Mouse (Mus musculus) MEL (cell line): ENCODE data around the gene Cox6a2. TPM values are rescaled to one million over a fixed set of nuclear protein-coding genes. Genes with fewer than 3 reads are reported as not detected.

Source experiments
- DNase-seq: peaks from one replicate; pipeline ENCODE4 v3.0.0; 2011; ENCODE audit warnings: low read depth, low spot score
- H3K27ac ChIP-seq: 2 replicates; pipeline ENCODE4 v1.5.1; 2012; ENCODE audit warnings: low read depth, mild to moderate bottlenecking, control low read depth, low read length, moderate library complexity; ENCODE audit not compliant: control insufficient read depth
- H3K27me3 ChIP-seq, 2 experiments: fragments of 150-350 bp in 1 of 2; sonication (generic) in 1 of 2; 2 replicates each; pipeline ENCODE4 v1.6.1; 2012; ENCODE audit warnings: low read length in 2 of 2, mild to moderate bottlenecking in 2 of 2, improper control_type of control experiment in 1 of 2, moderate library complexity in 1 of 2; ENCODE audit not compliant: insufficient read depth in 2 of 2, control insufficient read depth in 1 of 2
- H3K36me3 ChIP-seq, 2 experiments: 2 replicates each; pipeline ENCODE4 v1.6.1; 2012 to 2014; ENCODE audit warnings: low read length in 2 of 2, improper control_type of control experiment in 1 of 2, inconsistent platforms in 1 of 2, mild to moderate bottlenecking in 1 of 2; ENCODE audit not compliant: insufficient read depth in 2 of 2, control insufficient read depth in 1 of 2
- H3K4me1 ChIP-seq, 2 experiments: fragments of 150-350 bp in 1 of 2; sonication (generic) in 1 of 2; 2 replicates each; pipeline ENCODE4 v1.6.1; 2012; ENCODE audit warnings: low read length in 2 of 2, improper control_type of control experiment in 1 of 2, mild to moderate bottlenecking in 1 of 2; ENCODE audit not compliant: insufficient read depth in 2 of 2, control insufficient read depth in 1 of 2
- H3K4me3 ChIP-seq, 2 experiments: fragments of 150-350 bp in 1 of 2; sonication (generic) in 1 of 2; 2 replicates each; pipeline ENCODE4 v1.5.1; 2012; ENCODE audit warnings: low read depth in 2 of 2, low read length in 2 of 2, mild to moderate bottlenecking in 2 of 2, moderate library complexity in 2 of 2, control low read depth in 1 of 2, improper control_type of control experiment in 1 of 2; ENCODE audit not compliant: control insufficient read depth in 1 of 2, insufficient read depth in 1 of 2
- H3K79me2 ChIP-seq: 2 replicates; pipeline ENCODE4 v1.6.1; 2012; ENCODE audit warnings: mild to moderate bottlenecking, low read length, moderate library complexity; ENCODE audit not compliant: control insufficient read depth, poor library complexity, insufficient read depth
- H3K9ac ChIP-seq: 2 replicates; pipeline ENCODE4 v1.6.1; 2012; ENCODE audit warnings: low read depth, mild to moderate bottlenecking, control low read depth, low read length, moderate library complexity; ENCODE audit not compliant: control insufficient read depth, poor library complexity, severe bottlenecking
- H3K9me3 ChIP-seq: fragments of 150-350 bp; sonication (generic); replicated peaks from 2 replicates; pipeline ENCODE4 v1.6.1; 2012; ENCODE audit warnings: mild to moderate bottlenecking, low read length, improper control_type of control experiment, moderate library complexity; ENCODE audit not compliant: insufficient read depth
- CHD1 ChIP-seq: IDR thresholded peaks from 2 replicates; pipeline ENCODE4 v1.6.1; 2012; ENCODE audit warnings: low read depth, mild to moderate bottlenecking, inconsistent platforms, low read length, improper control_type of control experiment
- CTCF ChIP-seq, 3 experiments: IDR thresholded peaks in 2 of 3; conservative IDR thresholded peaks in 1 of 3; 2 replicates each; pipeline ENCODE4 v1.5.1; 2011 to 2012; ENCODE audit warnings: low read length in 3 of 3, low read depth in 2 of 3, mild to moderate bottlenecking in 2 of 3, improper control_type of control experiment in 1 of 3, inconsistent platforms in 1 of 3, mixed read lengths in 1 of 3, moderate library complexity in 1 of 3; ENCODE audit not compliant: control insufficient read depth in 1 of 3, insufficient read depth in 1 of 3, poor library complexity in 1 of 3, severe bottlenecking in 1 of 3
- E2F4 ChIP-seq: IDR thresholded peaks from 2 replicates; pipeline ENCODE4 v1.6.1; 2011; ENCODE audit warnings: low read depth, low read length, improper control_type of control experiment, borderline replicate concordance
- EP300 ChIP-seq, 2 experiments: IDR thresholded peaks; 2 replicates each; pipeline ENCODE4 v1.6.1; 2011; ENCODE audit warnings: improper control_type of control experiment in 2 of 2, low read length in 2 of 2, low read depth in 1 of 2, mild to moderate bottlenecking in 1 of 2
- ETS1 ChIP-seq: IDR thresholded peaks from 2 replicates; pipeline ENCODE4 v1.6.1; 2012; ENCODE audit warnings: low read depth, mild to moderate bottlenecking, inconsistent platforms, low read length, improper control_type of control experiment, moderate library complexity
- GATA1 ChIP-seq: IDR thresholded peaks from 2 replicates; pipeline ENCODE4 v1.6.1; 2011; ENCODE audit warnings: low read depth, low read length, improper control_type of control experiment
- HCFC1 ChIP-seq: IDR thresholded peaks from 2 replicates; pipeline ENCODE4 v1.6.1; 2012; ENCODE audit warnings: low read depth, mild to moderate bottlenecking, inconsistent platforms, low read length, improper control_type of control experiment, moderate library complexity
- KAT2A ChIP-seq: conservative IDR thresholded peaks from 2 replicates; pipeline ENCODE4 v1.6.1; 2012; ENCODE audit warnings: low read depth, low read length, improper control_type of control experiment, inconsistent platforms
- MAFK ChIP-seq: IDR thresholded peaks from 2 replicates; pipeline ENCODE4 v1.6.1; 2011; ENCODE audit warnings: low read depth, mild to moderate bottlenecking, low read length, improper control_type of control experiment, borderline replicate concordance
- MAZ ChIP-seq: IDR thresholded peaks from 2 replicates; pipeline ENCODE4 v1.6.1; 2012; ENCODE audit warnings: low read depth, mild to moderate bottlenecking, inconsistent platforms, low read length, improper control_type of control experiment
- MXI1 ChIP-seq: IDR thresholded peaks from 2 replicates; pipeline ENCODE4 v1.6.1; 2011; ENCODE audit warnings: mild to moderate bottlenecking, low read depth, low read length, improper control_type of control experiment
- MYB ChIP-seq: IDR thresholded peaks from 2 replicates; pipeline ENCODE4 v1.6.1; 2011; ENCODE audit warnings: mild to moderate bottlenecking, low read depth, low read length, improper control_type of control experiment
- NELFE ChIP-seq: IDR thresholded peaks from 2 replicates; pipeline ENCODE4 v1.6.1; 2011; ENCODE audit warnings: low read depth, low read length, improper control_type of control experiment
- NRF1 ChIP-seq: IDR thresholded peaks from 2 replicates; pipeline ENCODE4 v1.6.1; 2014; ENCODE audit warnings: low read depth, mild to moderate bottlenecking, inconsistent platforms, low read length, improper control_type of control experiment, moderate library complexity; ENCODE audit not compliant: poor library complexity, insufficient read depth, severe bottlenecking
- POLR2AphosphoS5 ChIP-seq: IDR thresholded peaks from 2 replicates; pipeline ENCODE4 v1.6.1; 2012; ENCODE audit warnings: low read depth, borderline replicate concordance, mild to moderate bottlenecking, inconsistent platforms, low read length, moderate library complexity, mixed read lengths
- RAD21 ChIP-seq: IDR thresholded peaks from 2 replicates; pipeline ENCODE4 v1.6.1; 2011; ENCODE audit warnings: mild to moderate bottlenecking, low read depth, low read length, improper control_type of control experiment
- SIN3A ChIP-seq: IDR thresholded peaks from 2 replicates; pipeline ENCODE4 v1.6.1; 2012; ENCODE audit warnings: low read length, improper control_type of control experiment, inconsistent platforms
- TCF12 ChIP-seq: IDR thresholded peaks from 2 replicates; pipeline ENCODE4 v1.6.1; 2014; ENCODE audit warnings: low read depth, mild to moderate bottlenecking, inconsistent platforms, low read length, improper control_type of control experiment, moderate library complexity
- UBTF ChIP-seq: IDR thresholded peaks from 2 replicates; pipeline ENCODE4 v1.6.1; 2012; ENCODE audit warnings: low read depth, mild to moderate bottlenecking, inconsistent platforms, low read length, improper control_type of control experiment, moderate library complexity, borderline replicate concordance; ENCODE audit not compliant: insufficient read depth
- ZC3H11A ChIP-seq: IDR thresholded peaks from 2 replicates; pipeline ENCODE4 v1.6.1; 2012; ENCODE audit warnings: low read depth, mild to moderate bottlenecking, inconsistent platforms, low read length, improper control_type of control experiment
- ZNF384 ChIP-seq: IDR thresholded peaks from 2 replicates; pipeline ENCODE4 v1.6.1; 2012; ENCODE audit warnings: low read depth, mild to moderate bottlenecking, inconsistent platforms, low read length, improper control_type of control experiment
- polyA plus RNA-seq, 2 experiments: library from polyadenylated mRNA; stranded (reverse) in 1 of 2; unstranded in 1 of 2; fragments of >175 nt in 1 of 2; fragments of >200 nt in 1 of 2; gene quantifications; 2 replicates each; pipeline versions ENCODE4 v1.2.1 to v1.2.4; 2012; ENCODE audit warnings: low replicate concordance in 2 of 2, low read depth in 1 of 2; ENCODE audit not compliant: insufficient read length in 2 of 2, insufficient read depth in 1 of 2, missing spikeins in 1 of 2
- total RNA-seq: library from RNA; depleted of rRNA; stranded (reverse); fragments of 300-350 nt; gene quantifications from 2 replicates; pipeline ENCODE4 v1.2.3, GENCODE M21; 2012

Cox6a2 gene
- total and polyA plus RNA-seq, 3 experiments, result 2.9 to 18.2 TPM; not detected in 1

GRCm38 (mm10) chr7:128251946-128252345, 45.8 kb upstream of the Cox6a2 start:
- Histone ChIP-seq H3K27ac (no peak overlapping the region), H3K27me3 (no peaks in the 10 kb centered on the region), H3K9me3 (no peaks in the 10 kb centered on the region), H3K36me3 (no peaks in the 10 kb centered on the region), H3K79me2 (no peaks in the 10 kb centered on the region), H3K4me1 (peaks cover 6% of the 10 kb centered on the region in 2 experiments), H3K9ac (no peak overlapping the region), H3K4me3 (no peak overlapping the region)
- no peak for DNase-seq
- no peak for TF ChIP-seq EP300 (IDR thresholded peaks at IDR 0.05; ENCODE audit: low read depth in 1 of 2, low read length in 2 of 2)
- TF ChIP-seq NELFE, result no peak
- TF ChIP-seq HCFC1, result no peak
- TF ChIP-seq ZNF384, result no peak
- TF ChIP-seq ZC3H11A, result no peak
- no peak for TF ChIP-seq CTCF (IDR thresholded peaks at IDR 0.05 in 2 of 3, conservative IDR thresholded peaks at IDR 0.05 in 1 of 3; ENCODE audit: control insufficient read depth in 1 of 3, insufficient read depth in 1 of 3, low read depth in 2 of 3, low read length in 3 of 3, poor library complexity in 1 of 3, severe bottlenecking in 1 of 3)
- TF ChIP-seq MAZ, result no peak
- no peak for TF ChIP-seq KAT2A
- no peak for TF ChIP-seq SIN3A
- TF ChIP-seq UBTF, result no peak
- no peak for TF ChIP-seq MAFK
- TF ChIP-seq POLR2AphosphoS5, result no peak
- no peak for TF ChIP-seq NRF1
- TF ChIP-seq CHD1, result no peak
- TF ChIP-seq, all 39 proteins: peak for 0

DNA sequence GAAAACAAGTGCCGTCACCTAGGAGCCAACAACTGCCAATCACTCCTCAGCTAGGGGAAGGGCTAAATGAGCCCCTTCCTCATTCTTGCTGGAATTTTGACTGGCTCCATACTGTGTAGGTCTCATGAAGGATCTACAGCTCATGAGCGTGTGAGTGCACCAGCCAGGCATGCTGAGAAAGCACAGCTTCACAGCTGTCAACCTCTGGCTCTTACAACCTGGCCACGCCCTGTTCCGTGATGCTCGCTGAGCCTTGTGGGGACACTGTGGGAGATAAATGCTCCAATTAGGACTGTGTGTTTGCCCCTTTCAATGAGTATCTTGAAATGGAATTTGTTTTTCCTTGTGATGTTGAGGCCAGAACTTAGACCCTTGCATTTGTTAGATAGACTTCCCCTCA, 43.8 kb upstream of the Cox6a2 start:
- TF ChIP-seq MXI1, result no peak
- no peak for TF ChIP-seq ETS1
- no peak for TF ChIP-seq MAFK
- no peak for TF ChIP-seq CTCF (IDR thresholded peaks at IDR 0.05 in 2 of 3, conservative IDR thresholded peaks at IDR 0.05 in 1 of 3; ENCODE audit: control insufficient read depth in 1 of 3, insufficient read depth in 1 of 3, low read depth in 2 of 3, low read length in 3 of 3, poor library complexity in 1 of 3, severe bottlenecking in 1 of 3)
- TF ChIP-seq CHD1, result no peak
- TF ChIP-seq E2F4, result no peak
- TF ChIP-seq RAD21, result no peak
- TF ChIP-seq NRF1, result no peak
- TF ChIP-seq ZC3H11A, result no peak
- TF ChIP-seq SIN3A, result no peak
- TF ChIP-seq MYB, result no peak
- TF ChIP-seq TCF12, result no peak
- TF ChIP-seq MAZ, result no peak
- TF ChIP-seq ZNF384, result no peak
- TF ChIP-seq GATA1, result no peak
- no peaks in the 10 kb centered on the region for H3K79me2 ChIP-seq
- no peak for DNase-seq
- no peak overlapping the region for H3K4me3 ChIP-seq
- H3K4me1 ChIP-seq, result no peaks in the 10 kb centered on the region
- H3K36me3 ChIP-seq, result no peaks in the 10 kb centered on the region
- H3K27ac ChIP-seq, result no peak overlapping the region
- no peak overlapping the region for H3K9ac ChIP-seq
- H3K27me3 ChIP-seq, result no peaks in the 10 kb centered on the region
- H3K9me3 ChIP-seq, result no peaks in the 10 kb centered on the region
